ENCODE assay signal across 20 mouse cellular contexts in the genomic region with DNA sequence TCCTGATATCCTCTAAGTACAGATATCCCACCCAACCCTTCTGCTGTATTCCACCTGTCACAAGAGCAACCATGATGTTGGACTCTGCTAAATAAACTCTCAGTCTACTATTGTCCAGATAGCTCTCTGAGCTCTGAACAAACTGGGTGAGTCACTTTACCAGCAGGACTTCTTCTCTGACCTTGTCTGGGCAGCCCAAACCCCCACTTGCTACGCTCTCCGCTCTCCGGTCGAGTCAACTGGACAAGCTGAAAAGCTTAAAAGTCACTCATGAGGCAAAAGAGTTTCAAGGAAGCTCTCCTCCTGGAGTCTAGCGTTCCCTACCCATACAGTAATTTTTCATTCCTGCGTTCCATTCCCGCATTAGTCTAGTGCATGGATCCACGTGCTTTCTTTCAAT.
DNase-seq lines count a peak whose midpoint lies in the region; ATAC-seq and TF ChIP-seq lines count a peak whose summit lies in the region.
"Had no signal": no experiment of that assay in that cellular context is flagged by ENCODE, and none has a peak within 500 bp of the region (broad histone marks: within the 10 kb centered on the region; RNA-seq: fewer than 3 reads in every experiment).

No protein-coding gene starts in this region.

- H3K9ac ChIP-seq in intestine, embryonic 16.5 days (ENCODE audit: low read depth, low read length) = no peak overlapping the region
- no peak overlapping the region for H3K9ac ChIP-seq in hindbrain, postnatal 0 days (replicated peaks; ENCODE audit: low read length)
- H3K9ac ChIP-seq: forebrain, embryonic 13.5 days; liver, postnatal 0 days; neural tube, embryonic 15.5 days had no signal

- no peak overlapping the region for H3K27ac ChIP-seq in heart, embryonic 10.5 days
- no peak overlapping the region for H3K27ac ChIP-seq in intestine, embryonic 16.5 days (ENCODE audit: low read length)
- no peak overlapping the region for H3K27ac ChIP-seq in hindbrain, postnatal 0 days
- H3K27ac ChIP-seq: forebrain, embryonic 13.5 days; gastrocnemius, adult 2 months; hindbrain, embryonic 10.5 days; kidney, postnatal 0 days; neural tube, embryonic 15.5 days had no signal

- WGBS in heart, embryonic 10.5 days = 85% methylated on average over 8 of the region's 8 CpGs
- 93% methylated on average over 8 of the region's 8 CpGs for WGBS in intestine, embryonic 16.5 days
- 91% methylated on average over 8 of the region's 8 CpGs for WGBS in hindbrain, postnatal 0 days

- no peaks in the 10 kb centered on the region for H3K9me3 ChIP-seq in heart, embryonic 10.5 days
- no peaks in the 10 kb centered on the region for H3K9me3 ChIP-seq in intestine, embryonic 16.5 days (ENCODE audit: control insufficient read depth, low read length)
- H3K9me3 ChIP-seq in hindbrain, postnatal 0 days (ENCODE audit: low read length) = no peaks in the 10 kb centered on the region
- H3K9me3 ChIP-seq: forebrain, embryonic 13.5 days; hindbrain, embryonic 10.5 days; neural tube, embryonic 15.5 days had no signal

- ATAC-seq in Patski = peak; percentile 47
- no peak for ATAC-seq in intestine, embryonic 16.5 days
- no peak for ATAC-seq in hindbrain, postnatal 0 days
- ATAC-seq: activated CD4-positive, CD25-positive, alpha-beta regulatory T cell, adult 4 months; forebrain, embryonic 13.5 days; liver, postnatal 0 days had no signal

- peak; percentile 0 to 4 for DNase-seq in heart, postnatal 10 days
- DNase-seq in heart, embryonic 10.5 days (ENCODE audit: low spot score) = no peak
- DNase-seq in Patski (ENCODE audit: low read depth, low spot score) = peak; percentile 17
- peak; percentile 24 for DNase-seq in adrenal gland, postnatal 10 days
- peak; percentile 8 for DNase-seq in kidney, postnatal 10 days
- no peak for DNase-seq in hindbrain, postnatal 0 days (ENCODE audit: low spot score)
- DNase-seq: cerebellum, adult 9-10 months; gastrocnemius, adult 2 months; liver, postnatal 0 days; lung, postnatal 10 days; thymus, adult 18-20 months; thymus, postnatal 36 days had no signal

- TF ChIP-seq CTCF in Patski (IDR thresholded peaks at IDR 0.05) = no peak
- TF ChIP-seq CTCF in hindbrain, postnatal 0 days (IDR thresholded peaks at IDR 0.05; ENCODE audit: low read depth) = no peak

- POLR2A ChIA-PET in Patski (lab: Charles Lee) = interaction anchor here (1.0 kb wide), 1 partner anchor 20 kb away, joined by 3 read pairs; no protein-coding TSS in a partner anchor

- CTCF ChIA-PET in Patski (lab: Charles Lee) = interaction anchor here (0.7 to 1.0 kb wide), 4 partner anchors 10 to 36 kb away, joined by 3 read pairs; no protein-coding TSS in a partner anchor

- intact Hi-C loops in heart, postnatal 10 days (cut with DNase I) = no loop called here

- H3K4me1 ChIP-seq in heart, embryonic 10.5 days = peaks cover 6% of the 10 kb centered on the region
- no peaks in the 10 kb centered on the region for H3K4me1 ChIP-seq in intestine, embryonic 16.5 days (ENCODE audit: control insufficient read depth, insufficient read depth, low read length)
- H3K4me1 ChIP-seq in hindbrain, postnatal 0 days (ENCODE audit: insufficient read depth, low read length) = no peaks in the 10 kb centered on the region
- H3K4me1 ChIP-seq: forebrain, embryonic 13.5 days; hindbrain, embryonic 10.5 days; neural tube, embryonic 15.5 days had no signal

- H3K27me3 ChIP-seq in heart, embryonic 10.5 days (ENCODE audit: insufficient read depth, poor library complexity, severe bottlenecking) = no peaks in the 10 kb centered on the region
- H3K27me3 ChIP-seq in Patski = no peaks in the 10 kb centered on the region
- H3K27me3 ChIP-seq in intestine, embryonic 16.5 days (replicated peaks; ENCODE audit: control insufficient read depth, insufficient read depth, low read length) = no peaks in the 10 kb centered on the region
- H3K27me3 ChIP-seq in hindbrain, postnatal 0 days (ENCODE audit: insufficient read depth, low read length) = no peaks in the 10 kb centered on the region
- H3K27me3 ChIP-seq: forebrain, embryonic 13.5 days; neural tube, embryonic 15.5 days had no signal

- in situ Hi-C loops in Patski (cut with MboI; ENCODE audit: low pct_unique_long_range_greater_than_20kb) = no loop called here

- H3K36me3 ChIP-seq in heart, embryonic 10.5 days = no peaks in the 10 kb centered on the region
- H3K36me3 ChIP-seq in intestine, embryonic 16.5 days (ENCODE audit: control insufficient read depth, insufficient read depth, low read length) = no peaks in the 10 kb centered on the region
- H3K36me3 ChIP-seq in hindbrain, postnatal 0 days (ENCODE audit: insufficient read depth, low read length) = no peaks in the 10 kb centered on the region
- H3K36me3 ChIP-seq: hindbrain, embryonic 10.5 days; neural tube, embryonic 15.5 days had no signal

- H3K4me2 ChIP-seq in intestine, embryonic 16.5 days (ENCODE audit: low read depth, low read length) = no peak overlapping the region
- H3K4me2 ChIP-seq in hindbrain, postnatal 0 days (ENCODE audit: low read depth, low read length) = no peak overlapping the region
- H3K4me2 ChIP-seq: forebrain, embryonic 13.5 days; liver, embryonic 11.5 days; midbrain, embryonic 11.5 days; neural tube, embryonic 15.5 days had no signal

- no peak overlapping the region for H3K4me3 ChIP-seq in heart, embryonic 10.5 days
- no peak overlapping the region for H3K4me3 ChIP-seq in intestine, embryonic 16.5 days (ENCODE audit: low read length)
- H3K4me3 ChIP-seq in hindbrain, postnatal 0 days (ENCODE audit: low read length) = no peak overlapping the region
- H3K4me3 ChIP-seq: forebrain, embryonic 13.5 days; gastrocnemius, adult 2 months; hindbrain, embryonic 10.5 days; neural tube, embryonic 15.5 days had no signal

Comparison
In these comparisons a context has a peak if more than half of its experiments do, and no peak if none do; other contexts are left out.
1. DNase-seq: peak in heart, postnatal 10 days (2 of 2), Patski (single experiment), adrenal gland, postnatal 10 days (single experiment) and kidney, postnatal 10 days (single experiment); none in heart, embryonic 10.5 days (single experiment) and hindbrain, postnatal 0 days (single experiment).